Mouse (Mus musculus) liver, postnatal 0 days (tissue): ENCODE measurements around the gene Ceacam11.

Source experiments
- CTCF ChIP-seq: sonication (generic); IDR thresholded peaks from 2 replicates; pipeline ENCODE4 v1.5.1; 2016; ENCODE audit warnings: antibody characterized with exemption, low read depth
- EP300 ChIP-seq: IDR thresholded peaks from 2 replicates; pipeline ENCODE4 v1.6.1; 2016; ENCODE audit warnings: antibody characterized with exemption, low read depth, mild to moderate bottlenecking

- no peak for TF ChIP-seq CTCF
- no peak for TF ChIP-seq EP300
Measured at GRCm38 (mm10) chr7:18009589-18009988, 37.7 kb downstream of the Ceacam11 start, which contains the start of gene Ceacam13.
